Mouse (Mus musculus): ENCODE results near the gene Nectin2. TPM values are rescaled to one million over a fixed set of nuclear protein-coding genes. Genes with fewer than 3 reads are reported as not detected.

Gene Nectin2
- polyA plus RNA-seq, 1 experiment from 2014 or later, result 86.6 TPM

GRCm38 (mm10) chr7:19716822-19717221 lies 33.5 kb downstream of the Nectin2 start:
- H3K27ac ChIP-seq (replicated peaks), result peak overlapping the region; percentile 86
- H3K4me2 ChIP-seq (replicated peaks), result peak overlapping the region; percentile 64
- WGBS, result 80% methylated on average over 2 of the region's 2 CpGs
- H3K9me3 ChIP-seq (replicated peaks), result peaks cover 10% of the 10 kb centered on the region; the same call in 1 of the 2 replicates
- peaks cover 25% of the 10 kb centered on the region for H3K4me1 ChIP-seq
- peaks cover 57% of the 10 kb centered on the region for H3K36me3 ChIP-seq
- no peak for ATAC-seq (ENCODE audit: insufficient number of reproducible peaks, low FRiP score, low TSS enrichment, low read depth)
- H3K9ac ChIP-seq, result no peak overlapping the region
- H3K4me3 ChIP-seq (replicated peaks), result no peak overlapping the region
- no peaks in the 10 kb centered on the region for H3K27me3 ChIP-seq

DNA sequence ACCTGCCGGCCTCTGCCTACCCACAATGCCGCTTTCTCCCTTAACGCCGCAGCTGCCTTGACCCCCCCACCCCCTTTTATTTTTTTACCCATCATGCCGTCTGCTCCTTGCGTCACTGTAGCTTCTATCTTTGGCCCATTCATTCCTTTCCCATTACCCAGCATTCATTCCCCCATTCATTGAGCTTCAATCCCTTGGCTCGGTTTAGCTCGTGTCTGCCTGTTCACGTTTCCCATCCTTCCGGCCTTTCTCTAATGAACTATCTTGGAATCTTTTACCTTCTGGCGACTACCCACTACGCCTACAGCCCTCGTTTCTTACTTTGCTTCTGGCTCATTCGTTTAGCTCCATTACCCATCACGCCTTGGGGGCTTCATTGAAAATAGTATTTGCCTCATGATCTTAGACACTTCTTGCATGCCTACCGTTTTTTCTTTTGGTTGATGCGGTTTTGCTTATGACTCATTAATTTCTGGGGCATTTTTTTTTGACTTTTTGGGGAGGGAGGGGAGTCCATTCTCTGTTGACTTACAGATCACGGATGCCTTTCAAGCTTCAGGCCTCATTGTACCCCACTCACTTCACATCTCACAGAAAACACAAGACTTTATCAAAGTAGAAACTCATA lies 34.1 kb downstream of the Nectin2 start:
- Histone ChIP-seq H3K4me2 (replicated peaks) (peak overlapping the region; percentile 64), H3K4me1 (peaks cover 25% of the 10 kb centered on the region), H3K4me3 (replicated peaks) (peak overlapping the region; percentile 100), H3K27ac (replicated peaks) (peak overlapping the region; percentile 86), H3K36me3 (peaks cover 57% of the 10 kb centered on the region), H3K27me3 (no peaks in the 10 kb centered on the region), H3K9ac (no peak overlapping the region), H3K9me3 (replicated peaks) (peaks cover 3% of the 10 kb centered on the region; the same call in 1 of the 2 replicates)
- ATAC-seq (ENCODE audit: insufficient number of reproducible peaks, low FRiP score, low TSS enrichment, low read depth), result no peak
- WGBS, result 6% methylated on average over 18 of the region's 18 CpGs

- peaks cover 25% of the 10 kb centered on the region for H3K4me1 ChIP-seq
- peak within 1 kb of the TSS; percentile 86 for H3K27ac ChIP-seq (replicated peaks)
- WGBS, result under 1% methylated on average over 59 of the region's 59 CpGs
- peak within 1 kb of the TSS; percentile 88 for H3K4me2 ChIP-seq (replicated peaks)
- peak within 1 kb of the TSS; percentile 100 for H3K4me3 ChIP-seq (replicated peaks)
- peak; percentile 99 for ATAC-seq (ENCODE audit: insufficient number of reproducible peaks, low FRiP score, low TSS enrichment, low read depth)
- H3K27me3 ChIP-seq, result no peaks in the 10 kb centered on the region
- H3K36me3 ChIP-seq, result peaks cover 55% of the 10 kb centered on the region
- H3K9me3 ChIP-seq (replicated peaks), result no peaks in the 10 kb centered on the region
- H3K9ac ChIP-seq, result peak within 1 kb of the TSS; percentile 98
Measured at GRCm38 (mm10) chr7:19715239-19716054, 34.8 kb downstream of the Nectin2 start, which contains the start of gene Tomm40. TSS of gene Tomm40 (minus strand) at chr7:19715438.

GRCm38 (mm10) chr7:19714836-19715235 lies 35.4 kb downstream of the Nectin2 start:
- peak overlapping the region; percentile 88 for H3K4me2 ChIP-seq (replicated peaks)
- no peak for ATAC-seq (ENCODE audit: insufficient number of reproducible peaks, low FRiP score, low TSS enrichment, low read depth)
- H3K36me3 ChIP-seq, result peaks cover 57% of the 10 kb centered on the region
- no peaks in the 10 kb centered on the region for H3K9me3 ChIP-seq (replicated peaks)
- peak overlapping the region; percentile 98 for H3K9ac ChIP-seq
- WGBS, result 0% methylated on average over 39 of the region's 39 CpGs
- H3K4me3 ChIP-seq (replicated peaks), result peak overlapping the region; percentile 100
- H3K4me1 ChIP-seq, result peaks cover 25% of the 10 kb centered on the region
- no peaks in the 10 kb centered on the region for H3K27me3 ChIP-seq
- H3K27ac ChIP-seq (replicated peaks), result peak overlapping the region; percentile 74

DNA sequence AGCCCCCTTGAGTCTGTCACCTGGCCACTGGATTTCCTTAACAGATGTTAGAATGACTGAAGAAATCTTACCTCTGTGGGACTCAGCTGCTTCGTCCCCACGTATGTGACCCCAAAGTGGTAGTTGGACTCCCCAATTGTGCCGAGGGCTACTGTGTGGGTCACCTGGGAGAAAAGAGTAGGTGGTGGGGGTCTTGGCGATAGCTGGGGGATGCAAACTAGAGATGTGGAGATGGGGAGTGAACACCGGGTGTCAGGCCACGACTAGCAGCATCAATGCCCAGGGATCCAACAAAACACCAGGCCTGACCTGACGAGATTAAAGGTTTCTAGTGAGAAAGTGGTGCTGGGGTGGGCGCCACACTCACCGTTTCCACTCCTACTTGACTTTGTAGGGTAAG lies 36.7 kb downstream of the Nectin2 start:
- Histone ChIP-seq H3K4me1 (peaks cover 25% of the 10 kb centered on the region), H3K4me2 (replicated peaks) (no peak overlapping the region), H3K4me3 (replicated peaks) (no peak overlapping the region; the same call in 1 of the 2 replicates), H3K27me3 (no peaks in the 10 kb centered on the region), H3K9me3 (replicated peaks) (no peaks in the 10 kb centered on the region), H3K27ac (replicated peaks) (no peak overlapping the region), H3K9ac (no peak overlapping the region; the same call in 1 of the 2 replicates), H3K36me3 (peaks cover 57% of the 10 kb centered on the region)
- WGBS, result 86% methylated on average over 9 of the region's 9 CpGs
- ATAC-seq (ENCODE audit: insufficient number of reproducible peaks, low FRiP score, low TSS enrichment, low read depth), result no peak

DNA sequence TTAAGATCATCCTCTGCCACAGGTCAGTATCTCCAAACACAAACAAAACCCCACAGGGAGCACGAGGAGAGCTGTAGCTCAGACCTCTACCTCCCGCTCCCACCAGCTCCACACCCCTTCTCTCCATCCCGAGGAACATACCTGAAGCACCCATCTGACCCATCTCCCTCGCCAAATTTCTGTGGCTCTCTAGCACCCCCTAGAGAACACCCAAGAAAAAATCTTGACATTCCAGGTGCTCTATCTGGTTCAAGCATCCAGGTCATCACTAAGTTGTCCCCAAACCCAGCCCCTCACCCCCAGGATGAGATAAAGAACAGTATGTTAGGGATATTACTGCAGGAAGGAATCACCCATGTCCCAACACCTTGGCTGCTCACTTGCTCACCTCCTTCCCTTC lies 37.1 kb downstream of the Nectin2 start:
- Histone ChIP-seq H3K36me3 (peaks cover 56% of the 10 kb centered on the region), H3K27me3 (no peaks in the 10 kb centered on the region)

DNA sequence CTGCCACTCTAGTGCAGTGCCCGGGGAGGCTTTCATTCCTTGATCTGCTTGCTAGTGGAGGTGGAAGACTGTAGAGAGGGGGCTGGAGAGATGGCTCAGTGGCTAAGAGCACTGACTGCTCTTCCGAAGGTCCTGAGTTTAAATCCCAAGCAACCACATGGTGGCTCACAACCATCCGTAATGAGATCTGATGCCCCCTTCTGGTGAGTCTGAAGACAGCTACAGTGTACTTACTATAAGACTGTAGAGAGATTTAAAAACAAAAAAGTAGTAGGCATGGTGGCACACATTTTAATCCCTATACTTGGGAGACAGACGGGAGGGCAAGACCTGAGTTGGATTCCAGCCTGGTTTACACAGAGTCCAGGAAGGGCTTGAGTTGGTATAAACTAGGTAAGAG lies 37.9 kb downstream of the Nectin2 start:
- Histone ChIP-seq H3K9me3 (replicated peaks) (no peaks in the 10 kb centered on the region), H3K4me1 (peaks cover 25% of the 10 kb centered on the region), H3K36me3 (peaks cover 61% of the 10 kb centered on the region), H3K4me2 (replicated peaks) (no peak overlapping the region), H3K27me3 (no peaks in the 10 kb centered on the region), H3K9ac (no peak overlapping the region), H3K4me3 (replicated peaks) (no peak overlapping the region), H3K27ac (replicated peaks) (no peak overlapping the region)
- no peak for ATAC-seq (ENCODE audit: insufficient number of reproducible peaks, low FRiP score, low TSS enrichment, low read depth)
- 67% methylated on average over 4 of the region's 4 CpGs for WGBS

More for the DNA sequence above, 37.1 kb downstream of the Nectin2 start:
- peaks cover 25% of the 10 kb centered on the region for H3K4me1 ChIP-seq
- H3K9ac ChIP-seq, result no peak overlapping the region
- 46% methylated on average over 4 of the region's 4 CpGs for WGBS
- no peak for ATAC-seq (ENCODE audit: insufficient number of reproducible peaks, low FRiP score, low TSS enrichment, low read depth)
- no peak overlapping the region for H3K4me2 ChIP-seq (replicated peaks)
- no peak overlapping the region for H3K4me3 ChIP-seq (replicated peaks)
- H3K27ac ChIP-seq (replicated peaks), result no peak overlapping the region
- H3K9me3 ChIP-seq (replicated peaks), result no peaks in the 10 kb centered on the region

DNA sequence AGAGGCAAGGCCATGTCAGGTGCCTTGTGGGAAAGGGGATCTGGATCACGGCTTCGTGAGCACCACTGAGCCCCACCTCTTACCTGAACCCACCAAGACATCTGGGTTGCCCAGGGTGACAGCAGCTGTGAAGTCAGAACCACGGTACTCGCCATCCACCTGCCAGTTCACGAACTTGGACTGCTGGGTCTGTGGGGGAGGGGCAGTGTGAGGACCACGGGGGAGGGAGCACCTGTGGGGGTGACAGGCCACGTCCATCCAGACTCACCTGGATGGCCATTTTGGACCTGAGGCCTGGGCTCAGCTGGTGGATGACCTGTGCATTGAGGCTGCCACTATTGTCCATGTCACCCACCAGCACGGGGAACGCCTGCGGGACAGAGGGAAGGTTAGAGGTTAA lies 39.6 kb downstream of the Nectin2 start:
- H3K27me3 ChIP-seq, result no peaks in the 10 kb centered on the region
- 92% methylated on average over 10 of the region's 10 CpGs for WGBS
- H3K27ac ChIP-seq (replicated peaks), result no peak overlapping the region
- peaks cover 16% of the 10 kb centered on the region for H3K4me1 ChIP-seq
- no peak overlapping the region for H3K4me3 ChIP-seq (replicated peaks)
- H3K9me3 ChIP-seq (replicated peaks), result no peaks in the 10 kb centered on the region
- no peak for ATAC-seq (ENCODE audit: insufficient number of reproducible peaks, low FRiP score, low TSS enrichment, low read depth)
- H3K9ac ChIP-seq, result no peak overlapping the region
- no peak overlapping the region for H3K4me2 ChIP-seq (replicated peaks)
- H3K36me3 ChIP-seq, result peaks cover 71% of the 10 kb centered on the region

GRCm38 (mm10) chr7:19705271-19705670 lies 45.0 kb downstream of the Nectin2 start:
- Histone ChIP-seq H3K27me3 (no peaks in the 10 kb centered on the region), H3K4me3 (replicated peaks) (no peak overlapping the region), H3K27ac (replicated peaks) (no peak overlapping the region), H3K4me1 (peaks cover 11% of the 10 kb centered on the region), H3K4me2 (replicated peaks) (no peak overlapping the region), H3K36me3 (peaks cover 67% of the 10 kb centered on the region), H3K9ac (no peak overlapping the region), H3K9me3 (replicated peaks) (no peaks in the 10 kb centered on the region)
- ATAC-seq (ENCODE audit: insufficient number of reproducible peaks, low FRiP score, low TSS enrichment, low read depth), result no peak
- 95% methylated on average over 7 of the region's 7 CpGs for WGBS

DNA sequence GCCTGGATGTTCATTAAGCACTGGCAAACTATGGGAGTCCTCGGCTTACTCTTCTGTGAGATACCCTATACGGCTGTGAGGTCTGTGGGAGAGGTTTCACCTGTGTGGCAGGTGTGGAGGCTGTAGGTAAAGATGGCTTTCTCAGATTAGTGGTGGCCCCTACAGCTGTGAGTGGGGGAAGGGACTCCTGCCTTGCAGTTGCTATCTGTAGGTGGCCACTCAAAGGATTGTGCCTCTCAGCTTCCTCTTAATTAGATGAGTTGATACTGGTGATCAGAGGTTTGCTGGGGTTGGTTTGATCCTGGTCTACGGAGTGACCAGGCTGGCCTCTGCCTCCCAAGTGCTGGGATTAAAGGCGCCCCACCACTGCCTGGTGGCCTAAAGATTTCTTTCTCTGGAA lies 45.8 kb downstream of the Nectin2 start:
- H3K4me1 ChIP-seq, result peaks cover 13% of the 10 kb centered on the region
- peaks cover 60% of the 10 kb centered on the region for H3K36me3 ChIP-seq
- no peak overlapping the region for H3K4me2 ChIP-seq (replicated peaks)
- no peak for ATAC-seq (ENCODE audit: insufficient number of reproducible peaks, low FRiP score, low TSS enrichment, low read depth)
- H3K4me3 ChIP-seq (replicated peaks), result no peak overlapping the region
- H3K9ac ChIP-seq, result no peak overlapping the region
- H3K27me3 ChIP-seq, result no peaks in the 10 kb centered on the region
- no peaks in the 10 kb centered on the region for H3K9me3 ChIP-seq (replicated peaks)
- WGBS, result 90% methylated on average over 4 of the region's 4 CpGs
- no peak overlapping the region for H3K27ac ChIP-seq (replicated peaks)

GRCm38 (mm10) chr7:19702859-19703555 lies 47.3 kb downstream of the Nectin2 start:
- WGBS, result 89% methylated on average over 16 of the region's 16 CpGs
- Histone ChIP-seq H3K4me3 (replicated peaks) (no peak overlapping the region), H3K9ac (no peak overlapping the region), H3K27me3 (no peaks in the 10 kb centered on the region), H3K4me2 (replicated peaks) (no peak overlapping the region), H3K4me1 (peaks cover 28% of the 10 kb centered on the region), H3K36me3 (peaks cover 48% of the 10 kb centered on the region), H3K9me3 (replicated peaks) (no peaks in the 10 kb centered on the region), H3K27ac (replicated peaks) (no peak overlapping the region)
- no peak for ATAC-seq (ENCODE audit: insufficient number of reproducible peaks, low FRiP score, low TSS enrichment, low read depth)
